Mouse (Mus musculus) urinary bladder, postnatal 10 days (tissue): ENCODE results near the gene Arl9.
A peak's percentile ranks its signal among the peaks of the same experiment; 100 is the strongest.
"Not testable (repeated sequence)": the region's sequence is repeated elsewhere in the genome, so short reads cannot be mapped to it uniquely, and the experiment has no call there.

Experiments used
- DNase-seq: peaks from one replicate; pipeline ENCODE4 v3.0.0; 2022; ENCODE audit warnings: low spot score

Gene Arl9

GRCm38 (mm10) chr5:77015544-77016482, 12.0 kb downstream of the Arl9 start, which contains the start of gene Thegl:
Gene Thegl (plus strand): TSS chr5:77016023.
- peak; percentile 27 for DNase-seq

GRCm38 (mm10) chr5:77028034-77028433, 24.2 kb downstream of the Arl9 start:
- no peak for DNase-seq

GRCm38 (mm10) chr5:77029735-77030134, 25.9 kb downstream of the Arl9 start:
- DNase-seq = no peak

GRCm38 (mm10) chr5:77035101-77035500, 31.2 kb downstream of the Arl9 start:
- DNase-seq = not testable (repeated sequence)

- no peak for DNase-seq
Measured at GRCm38 (mm10) chr5:77038451-77038850, 34.6 kb downstream of the Arl9 start.

- no peak for DNase-seq
Measured at GRCm38 (mm10) chr5:77039391-77039790, 35.5 kb downstream of the Arl9 start.

GRCm38 (mm10) chr5:77044362-77044761, 40.5 kb downstream of the Arl9 start:
- no peak for DNase-seq

- no peak for DNase-seq
Measured at GRCm38 (mm10) chr5:77052616-77053015, 48.8 kb downstream of the Arl9 start.

- DNase-seq = no peak
Measured at GRCm38 (mm10) chr5:77056881-77057440, 53.1 kb downstream of the Arl9 start.
